8 mouse cellular contexts compared by ENCODE assay signal in the genomic region with DNA sequence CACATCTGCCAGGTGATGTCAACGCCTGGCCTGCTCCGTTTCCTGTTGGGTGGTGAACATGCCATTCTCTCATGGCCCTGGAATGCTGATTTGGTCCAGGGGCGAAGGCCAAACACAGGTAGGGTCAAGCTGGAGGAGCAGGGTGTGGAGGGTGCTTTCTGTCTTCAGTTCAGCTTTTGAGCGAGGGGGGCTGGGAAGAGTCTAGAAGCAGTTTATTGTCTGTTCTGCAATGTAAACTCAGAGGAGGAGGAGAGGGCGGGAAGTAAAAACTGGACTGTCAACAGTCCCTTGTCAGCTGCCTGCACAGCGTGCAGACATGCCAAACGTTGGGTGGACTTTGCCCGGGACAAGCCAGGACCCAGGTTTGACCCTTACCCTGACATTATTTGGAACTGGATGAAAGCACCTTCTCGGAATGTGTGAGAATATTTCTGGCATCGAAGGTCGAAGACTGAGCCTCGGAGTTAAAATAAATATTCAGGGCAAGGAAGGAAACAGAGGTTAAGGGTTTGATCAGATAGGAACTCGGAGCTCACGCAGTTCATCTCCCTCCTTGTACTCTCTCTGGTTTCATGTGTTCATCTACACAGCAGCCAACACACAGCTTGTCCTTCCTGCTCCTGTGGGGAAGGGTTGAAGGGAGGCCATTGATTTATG.
DNase-seq lines count a peak whose midpoint lies in the region; ATAC-seq lines count a peak whose summit lies in the region.

No protein-coding gene starts in this region.

- H3K9me3 ChIP-seq in forebrain, embryonic 10.5 days, result no peaks in the 10 kb centered on the region
- no peaks in the 10 kb centered on the region for H3K9me3 ChIP-seq in forebrain, embryonic 13.5 days (replicated peaks)
- no peaks in the 10 kb centered on the region for H3K9me3 ChIP-seq in kidney, embryonic 15.5 days (replicated peaks)
- no peaks in the 10 kb centered on the region for H3K9me3 ChIP-seq in lung, embryonic 16.5 days (ENCODE audit: control insufficient read depth, low read length)

- H3K27ac ChIP-seq in forebrain, embryonic 10.5 days, result peak overlapping the region; percentile 60; the same call in 1 of the 2 replicates
- H3K27ac ChIP-seq in forebrain, embryonic 13.5 days, result no peak overlapping the region
- H3K27ac ChIP-seq in kidney, embryonic 15.5 days, result peak overlapping the region; percentile 83
- H3K27ac ChIP-seq in lung, embryonic 16.5 days (ENCODE audit: low read length), result peak overlapping the region; percentile 56

- H3K9ac ChIP-seq in forebrain, embryonic 13.5 days, result no peak overlapping the region
- H3K9ac ChIP-seq in kidney, embryonic 15.5 days, result no peak overlapping the region
- H3K9ac ChIP-seq in lung, embryonic 16.5 days (ENCODE audit: low read length), result no peak overlapping the region

- WGBS in forebrain, embryonic 10.5 days, result 76% methylated on average over 14 of the region's 14 CpGs
- WGBS in forebrain, embryonic 13.5 days, result 72% methylated on average over 14 of the region's 14 CpGs
- 6% methylated on average over 14 of the region's 14 CpGs for WGBS in kidney, embryonic 15.5 days
- WGBS in lung, embryonic 16.5 days, result 6% methylated on average over 14 of the region's 14 CpGs

- H3K4me1 ChIP-seq in forebrain, embryonic 10.5 days, result peaks cover 20% of the 10 kb centered on the region
- 0 out of 2 replicates have a peak, but pooled peaks cover 5% of the 10 kb centered on the region for H3K4me1 ChIP-seq in forebrain, embryonic 13.5 days
- peaks cover 31% of the 10 kb centered on the region for H3K4me1 ChIP-seq in kidney, embryonic 15.5 days
- H3K4me1 ChIP-seq in lung, embryonic 16.5 days (replicated peaks; ENCODE audit: control insufficient read depth, insufficient read depth, low read length), result peaks cover 17% of the 10 kb centered on the region

- no peak overlapping the region for H3K4me3 ChIP-seq in forebrain, embryonic 10.5 days
- H3K4me3 ChIP-seq in forebrain, embryonic 13.5 days, result no peak overlapping the region
- no peak overlapping the region for H3K4me3 ChIP-seq in kidney, embryonic 15.5 days (replicated peaks)
- no peak overlapping the region for H3K4me3 ChIP-seq in lung, embryonic 16.5 days (ENCODE audit: low read length)

- no peaks in the 10 kb centered on the region for H3K27me3 ChIP-seq in forebrain, embryonic 10.5 days (ENCODE audit: poor library complexity, severe bottlenecking)
- H3K27me3 ChIP-seq in forebrain, embryonic 13.5 days, result no peaks in the 10 kb centered on the region
- H3K27me3 ChIP-seq in kidney, embryonic 15.5 days, result no peaks in the 10 kb centered on the region
- H3K27me3 ChIP-seq in lung, embryonic 16.5 days (ENCODE audit: control insufficient read depth, insufficient read depth, low read depth, low read length), result no peaks in the 10 kb centered on the region

- no peak for ATAC-seq in forebrain, embryonic 13.5 days
- ATAC-seq in kidney, embryonic 15.5 days (replicated peaks; ENCODE audit: low FRiP score), result peak; percentile 79
- ATAC-seq in lung, embryonic 16.5 days (ENCODE audit: low read depth), result peak; percentile 93
- no peak for ATAC-seq in activated CD4-positive, CD25-positive, alpha-beta regulatory T cell, adult 4 months

- no peaks in the 10 kb centered on the region for H3K36me3 ChIP-seq in forebrain, embryonic 10.5 days (replicated peaks)
- no peaks in the 10 kb centered on the region for H3K36me3 ChIP-seq in forebrain, embryonic 13.5 days (ENCODE audit: poor library complexity, severe bottlenecking)
- no peaks in the 10 kb centered on the region for H3K36me3 ChIP-seq in kidney, embryonic 15.5 days
- no peaks in the 10 kb centered on the region for H3K36me3 ChIP-seq in lung, embryonic 16.5 days (ENCODE audit: control insufficient read depth, insufficient read depth, low read length)

- H3K4me2 ChIP-seq in forebrain, embryonic 13.5 days, result no peak overlapping the region
- H3K4me2 ChIP-seq in kidney, embryonic 15.5 days, result peak overlapping the region; percentile 42
- H3K4me2 ChIP-seq in lung, embryonic 16.5 days (ENCODE audit: low read depth, low read length), result no peak overlapping the region

- DNase-seq in forebrain, embryonic 10.5 days (ENCODE audit: extremely low spot score, low spot score), result no peak
- DNase-seq in heart, adult 8-10 months (ENCODE audit: low spot score), result peak; percentile 49
- peak; percentile 49 for DNase-seq in urinary bladder, postnatal 25 days (ENCODE audit: low spot score)
- DNase-seq in T-cell, adult 2 months (ENCODE audit: low spot score), result no peak

Comparison
In these comparisons a context has a peak if more than half of its experiments do, and no peak if none do; other contexts are left out.
1. DNase-seq: peak in heart, adult 8-10 months (single experiment) and urinary bladder, postnatal 25 days (single experiment); none in forebrain, embryonic 10.5 days (single experiment) and T-cell, adult 2 months (single experiment).
2. ATAC-seq: peak in kidney, embryonic 15.5 days (single experiment) and lung, embryonic 16.5 days (single experiment); none in forebrain, embryonic 13.5 days (single experiment) and activated CD4-positive, CD25-positive, alpha-beta regulatory T cell, adult 4 months (single experiment).